Mouse (Mus musculus): ENCODE data around the gene Vps8. TPM values are rescaled to one million over a fixed set of nuclear protein-coding genes. Genes with fewer than 3 reads are reported as not detected.
A peak's percentile ranks its signal among the peaks of the same experiment; 100 is the strongest.

Vps8 gene
- polyA plus RNA-seq, 1 experiment from 2014 or later, result 10.7 TPM

GRCm38 (mm10) chr16:21405224-21405969, 17.5 kb upstream of the Vps8 start:
- Histone ChIP-seq H3K4me1 (peaks cover 43% of the 10 kb centered on the region), H3K4me2 (no peak overlapping the region), H3K36me3 (no peaks in the 10 kb centered on the region), H3K27ac (no peak overlapping the region), H3K4me3 (no peak overlapping the region), H3K9me3 (no peaks in the 10 kb centered on the region), H3K27me3 (no peaks in the 10 kb centered on the region), H3K9ac (no peak overlapping the region)
- ATAC-seq (ENCODE audit: insufficient number of reproducible peaks, insufficient read depth, low FRiP score, low TSS enrichment, low read depth), result no peak
- 23% methylated on average over 6 of the region's 6 CpGs for WGBS

DNA sequence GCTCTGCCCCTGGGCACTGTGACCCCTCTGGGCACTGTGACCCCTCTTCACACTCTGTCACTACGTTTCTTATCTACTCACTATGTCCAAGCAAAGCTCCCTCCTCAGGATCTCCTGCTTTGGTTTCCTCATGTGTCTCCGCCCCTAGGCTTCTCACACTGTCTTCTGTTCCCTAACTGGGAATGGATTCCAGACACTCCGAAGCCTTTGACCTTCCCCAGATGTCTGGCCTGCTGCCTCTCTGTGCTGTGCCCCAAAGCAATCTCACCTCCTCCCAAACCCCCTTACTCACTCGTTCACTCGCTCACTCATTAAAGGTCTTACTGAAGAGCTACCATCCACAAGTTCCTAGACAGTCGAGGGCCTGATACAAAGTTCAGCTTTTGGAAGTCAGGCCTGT, 16.8 kb upstream of the Vps8 start:
- Histone ChIP-seq H3K4me3 (no peak overlapping the region), H3K27ac (no peak overlapping the region), H3K4me2 (no peak overlapping the region), H3K9me3 (no peaks in the 10 kb centered on the region), H3K27me3 (no peaks in the 10 kb centered on the region), H3K9ac (no peak overlapping the region), H3K4me1 (peaks cover 43% of the 10 kb centered on the region), H3K36me3 (no peaks in the 10 kb centered on the region)
- WGBS, result 36% methylated on average over 6 of the region's 6 CpGs
- no peak for ATAC-seq (ENCODE audit: insufficient number of reproducible peaks, insufficient read depth, low FRiP score, low TSS enrichment, low read depth)

DNA sequence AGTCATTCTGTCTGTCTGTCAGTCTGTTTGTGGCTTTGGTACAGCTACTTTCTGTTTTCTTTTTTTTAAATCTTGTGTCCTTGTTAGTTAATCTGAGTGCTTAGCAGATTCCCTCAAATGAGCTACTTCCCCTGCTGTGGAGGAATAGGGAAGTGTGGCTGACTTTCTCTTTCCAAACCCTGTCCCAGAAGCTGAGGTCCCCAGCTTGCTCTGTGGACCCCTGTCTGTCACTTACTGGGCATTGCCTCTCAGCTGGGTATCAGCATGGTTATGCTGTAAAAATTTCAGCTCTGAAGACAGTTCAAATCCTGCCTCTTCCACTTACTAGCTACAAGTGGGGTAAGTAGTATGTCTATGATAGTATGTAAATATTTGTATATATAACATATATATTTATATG, 11.1 kb upstream of the Vps8 start:
- Histone ChIP-seq H3K4me1 (no peaks in the 10 kb centered on the region), H3K27ac (no peak overlapping the region), H3K4me2 (no peak overlapping the region), H3K4me3 (no peak overlapping the region), H3K36me3 (no peaks in the 10 kb centered on the region), H3K9me3 (no peaks in the 10 kb centered on the region), H3K27me3 (no peaks in the 10 kb centered on the region), H3K9ac (no peak overlapping the region)
- ATAC-seq (ENCODE audit: insufficient number of reproducible peaks, insufficient read depth, low FRiP score, low TSS enrichment, low read depth), result no peak

DNA sequence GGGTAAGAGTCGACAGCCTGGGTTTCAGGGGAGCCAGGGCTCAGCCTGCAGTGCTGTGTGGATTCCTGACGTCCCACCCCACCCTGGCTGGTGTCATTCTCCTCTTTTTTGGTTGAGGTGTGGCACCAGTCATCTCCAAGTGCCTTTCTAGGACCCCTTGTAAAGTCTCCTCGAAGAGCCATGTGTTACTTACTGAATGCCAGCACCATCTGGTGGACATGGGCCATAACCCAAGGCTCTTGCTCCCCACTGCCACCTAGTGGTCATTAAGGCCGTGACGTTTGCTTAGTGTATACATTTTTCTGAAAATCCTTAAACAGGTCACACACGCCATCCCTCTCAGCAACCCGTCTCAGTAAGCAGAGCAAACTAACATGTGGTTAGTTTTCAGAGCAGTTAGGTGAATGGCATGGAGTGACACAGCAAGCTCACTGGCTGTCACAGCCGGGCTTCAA, 10.3 kb upstream of the Vps8 start:
- Histone ChIP-seq H3K9ac (no peak overlapping the region), H3K27ac (no peak overlapping the region), H3K4me3 (no peak overlapping the region), H3K9me3 (no peaks in the 10 kb centered on the region), H3K4me2 (no peak overlapping the region), H3K36me3 (no peaks in the 10 kb centered on the region), H3K4me1 (no peaks in the 10 kb centered on the region), H3K27me3 (no peaks in the 10 kb centered on the region)
- WGBS, result 15% methylated on average over 8 of the region's 8 CpGs
- ATAC-seq (ENCODE audit: insufficient number of reproducible peaks, insufficient read depth, low FRiP score, low TSS enrichment, low read depth), result no peak

- Histone ChIP-seq H3K27me3 (no peaks in the 10 kb centered on the region), H3K4me2 (no peak overlapping the region), H3K9me3 (no peaks in the 10 kb centered on the region), H3K9ac (no peak overlapping the region), H3K4me3 (no peak overlapping the region), H3K4me1 (no peaks in the 10 kb centered on the region), H3K36me3 (no peaks in the 10 kb centered on the region), H3K27ac (no peak overlapping the region)
- ATAC-seq (ENCODE audit: insufficient number of reproducible peaks, insufficient read depth, low FRiP score, low TSS enrichment, low read depth), result no peak
- WGBS, result 76% methylated on average over 3 of the region's 3 CpGs
Observed at GRCm38 (mm10) chr16:21413819-21414218, 9.1 kb upstream of the Vps8 start.

DNA sequence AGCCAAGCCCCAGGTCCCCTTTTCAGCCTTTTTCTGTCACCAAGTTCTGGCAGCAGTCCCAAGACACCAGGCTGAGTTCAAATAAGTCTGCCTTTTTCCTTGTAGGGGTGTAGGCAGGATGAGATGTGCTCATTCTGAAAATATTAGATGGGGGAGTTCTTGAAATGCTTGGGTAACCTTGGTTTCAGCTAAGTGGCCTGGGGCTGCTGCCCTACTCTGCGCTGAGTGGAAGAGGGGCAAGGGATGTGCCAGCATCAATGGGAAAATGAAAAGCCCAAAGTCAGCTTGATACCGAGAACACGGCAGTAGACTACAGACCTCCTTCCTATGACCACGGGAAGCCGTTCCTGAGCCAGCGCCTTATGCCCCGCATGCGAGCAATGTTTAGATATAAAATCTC, 7.8 kb upstream of the Vps8 start:
- no peaks in the 10 kb centered on the region for H3K4me1 ChIP-seq
- H3K27me3 ChIP-seq, result no peaks in the 10 kb centered on the region
- no peak overlapping the region for H3K9ac ChIP-seq
- H3K27ac ChIP-seq, result no peak overlapping the region
- no peaks in the 10 kb centered on the region for H3K9me3 ChIP-seq
- ATAC-seq (ENCODE audit: insufficient number of reproducible peaks, insufficient read depth, low FRiP score, low TSS enrichment, low read depth), result no peak
- H3K36me3 ChIP-seq, result no peaks in the 10 kb centered on the region
- 93% methylated on average over 8 of the region's 8 CpGs for WGBS
- H3K4me2 ChIP-seq, result no peak overlapping the region
- H3K4me3 ChIP-seq, result no peak overlapping the region

- WGBS, result 56% methylated on average over 5 of the region's 5 CpGs
- no peaks in the 10 kb centered on the region for H3K27me3 ChIP-seq
- no peak overlapping the region for H3K4me3 ChIP-seq
- H3K4me2 ChIP-seq, result no peak overlapping the region
- no peaks in the 10 kb centered on the region for H3K4me1 ChIP-seq
- no peaks in the 10 kb centered on the region for H3K36me3 ChIP-seq
- H3K9ac ChIP-seq, result no peak overlapping the region
- H3K27ac ChIP-seq, result no peak overlapping the region
- no peaks in the 10 kb centered on the region for H3K9me3 ChIP-seq
- no peak for ATAC-seq (ENCODE audit: insufficient number of reproducible peaks, insufficient read depth, low FRiP score, low TSS enrichment, low read depth)
Observed at GRCm38 (mm10) chr16:21418012-21418411, 4.9 kb upstream of the Vps8 start.

DNA sequence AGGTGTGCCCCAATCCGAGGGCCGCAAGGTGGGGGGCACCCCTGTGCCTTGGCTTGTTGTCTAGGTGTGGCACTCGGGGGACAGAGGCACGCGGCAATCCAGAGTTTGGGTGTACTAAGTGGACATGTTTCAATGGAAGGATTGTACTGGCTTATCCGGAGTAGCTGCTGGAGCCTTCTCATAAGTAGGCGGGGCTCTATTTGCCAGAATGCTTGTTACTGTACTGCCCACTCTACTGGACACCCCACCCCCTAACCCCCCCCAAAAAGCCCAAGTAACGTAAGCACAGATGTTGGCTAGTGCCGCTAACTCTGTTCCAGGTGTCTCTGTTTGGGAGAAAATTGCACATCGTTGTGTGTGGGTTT, 610 bp downstream of the Vps8 start:
- no peaks in the 10 kb centered on the region for H3K36me3 ChIP-seq

DNA sequence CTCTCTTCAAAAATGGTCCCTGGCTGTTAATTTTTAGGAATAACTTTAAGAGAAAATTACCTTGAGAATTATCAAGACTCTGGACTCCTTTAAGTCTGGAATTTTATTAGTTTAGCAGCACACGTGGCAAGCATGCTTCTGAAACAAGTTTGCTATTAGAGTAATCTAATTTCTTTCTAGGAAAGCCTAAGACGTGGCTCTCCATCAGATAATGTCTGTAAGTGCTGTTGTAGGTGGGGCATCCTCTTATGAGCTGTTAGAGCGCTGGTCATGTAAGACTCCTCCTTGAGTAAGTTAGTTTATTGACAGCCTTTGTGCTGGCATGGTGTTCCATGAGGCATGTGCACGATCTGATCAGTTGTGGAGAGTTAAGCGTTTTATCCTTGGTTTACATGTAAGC, 5.2 kb downstream of the Vps8 start:
- no peak for ATAC-seq (ENCODE audit: insufficient number of reproducible peaks, insufficient read depth, low FRiP score, low TSS enrichment, low read depth)
- Histone ChIP-seq H3K4me2 (no peak overlapping the region), H3K9ac (no peak overlapping the region), H3K9me3 (no peaks in the 10 kb centered on the region), H3K27ac (no peak overlapping the region), H3K4me3 (no peak overlapping the region), H3K36me3 (peaks cover 6% of the 10 kb centered on the region; the same call in 1 of the 2 replicates), H3K4me1 (0 out of 2 replicates have a peak, but pooled peaks cover 8% of the 10 kb centered on the region), H3K27me3 (no peaks in the 10 kb centered on the region)
- 61% methylated on average over 5 of the region's 5 CpGs for WGBS

More for the DNA sequence above, 610 bp downstream of the Vps8 start:
- H3K4me2 ChIP-seq, result peak overlapping the region; percentile 83
- 0 out of 2 replicates have a peak, but pooled peaks cover 8% of the 10 kb centered on the region for H3K4me1 ChIP-seq
- peak overlapping the region; percentile 92 for H3K27ac ChIP-seq
- no peaks in the 10 kb centered on the region for H3K27me3 ChIP-seq
- WGBS, result under 1% methylated on average over 10 of the region's 10 CpGs
- H3K9ac ChIP-seq, result peak overlapping the region; percentile 94
- peak overlapping the region; percentile 82 for H3K4me3 ChIP-seq
- H3K9me3 ChIP-seq, result no peaks in the 10 kb centered on the region
- peak; percentile 49 for ATAC-seq (ENCODE audit: insufficient number of reproducible peaks, insufficient read depth, low FRiP score, low TSS enrichment, low read depth)

- H3K4me2 ChIP-seq, result no peak overlapping the region
- no peaks in the 10 kb centered on the region for H3K4me1 ChIP-seq
- WGBS, result 77% methylated on average over 2 of the region's 2 CpGs
- H3K9ac ChIP-seq, result no peak overlapping the region
- H3K27me3 ChIP-seq, result no peaks in the 10 kb centered on the region
- H3K9me3 ChIP-seq, result no peaks in the 10 kb centered on the region
- no peak overlapping the region for H3K27ac ChIP-seq
- H3K36me3 ChIP-seq, result peaks cover 6% of the 10 kb centered on the region; the same call in 1 of the 2 replicates
- no peak overlapping the region for H3K4me3 ChIP-seq
- ATAC-seq (ENCODE audit: insufficient number of reproducible peaks, insufficient read depth, low FRiP score, low TSS enrichment, low read depth), result no peak
Observed at GRCm38 (mm10) chr16:21430377-21431060, 7.6 kb downstream of the Vps8 start.

- Histone ChIP-seq H3K27ac (no peak overlapping the region), H3K9me3 (no peaks in the 10 kb centered on the region), H3K36me3 (peaks cover 12% of the 10 kb centered on the region; the same call in 1 of the 2 replicates), H3K27me3 (no peaks in the 10 kb centered on the region), H3K4me2 (no peak overlapping the region), H3K4me1 (no peaks in the 10 kb centered on the region), H3K9ac (no peak overlapping the region), H3K4me3 (no peak overlapping the region)
- no peak for ATAC-seq (ENCODE audit: insufficient number of reproducible peaks, insufficient read depth, low FRiP score, low TSS enrichment, low read depth)
- whole genome bisulfite sequencing, result 89% methylated on average over 3 of the region's 3 CpGs
Observed at GRCm38 (mm10) chr16:21431614-21432013, 8.7 kb downstream of the Vps8 start.

DNA sequence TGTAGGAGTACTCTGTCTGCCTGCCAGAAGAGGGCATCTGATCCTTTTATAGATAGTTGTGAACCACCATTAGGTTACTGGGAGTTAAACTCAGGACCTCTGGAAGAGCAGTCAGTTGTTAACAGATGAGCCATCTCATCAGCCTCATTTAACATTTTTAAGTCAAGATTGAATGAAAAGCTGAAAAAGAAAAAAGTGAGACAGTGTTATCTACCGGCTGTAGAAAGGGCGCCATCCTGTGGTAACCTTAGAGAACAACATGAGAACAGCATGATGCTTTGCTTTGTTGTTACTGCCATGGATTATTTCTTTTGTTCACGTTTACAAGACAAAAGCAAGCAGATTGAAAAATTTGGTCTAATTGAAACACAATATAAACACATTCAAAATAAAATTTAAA, 10.6 kb downstream of the Vps8 start:
- no peaks in the 10 kb centered on the region for H3K27me3 ChIP-seq
- H3K9ac ChIP-seq, result no peak overlapping the region
- no peak overlapping the region for H3K27ac ChIP-seq
- H3K4me3 ChIP-seq, result no peak overlapping the region
- ATAC-seq (ENCODE audit: insufficient number of reproducible peaks, insufficient read depth, low FRiP score, low TSS enrichment, low read depth), result no peak
- peaks cover 19% of the 10 kb centered on the region; the same call in 1 of the 2 replicates for H3K36me3 ChIP-seq
- 29% methylated on average over 3 of the region's 3 CpGs for whole genome bisulfite sequencing
- H3K4me1 ChIP-seq, result no peaks in the 10 kb centered on the region
- no peaks in the 10 kb centered on the region for H3K9me3 ChIP-seq
- H3K4me2 ChIP-seq, result no peak overlapping the region

Data from embryonic facial prominence, embryonic 13.5 days (tissue).